Mouse (Mus musculus): ENCODE measurements around the gene Bmp8a.
"Not testable (repeated sequence)": the region's sequence is repeated elsewhere in the genome, so short reads cannot be mapped to it uniquely, and the experiment has no call there.

Bmp8a gene

GRCm38 (mm10) chr4:123331961-123332360 lies 11.1 kb downstream of the Bmp8a start:
- not testable (repeated sequence) for DNase-seq (ENCODE audit: low read depth, low spot score)

GRCm38 (mm10) chr4:123331326-123331725 lies 11.7 kb downstream of the Bmp8a start:
- DNase-seq (ENCODE audit: low read depth, low spot score), result no peak

GRCm38 (mm10) chr4:123328946-123329345 lies 14.1 kb downstream of the Bmp8a start:
- DNase-seq (ENCODE audit: low read depth, low spot score), result no peak

- no peak for DNase-seq (ENCODE audit: low read depth, low spot score)
Observed at GRCm38 (mm10) chr4:123327630-123328029, 15.4 kb downstream of the Bmp8a start.

GRCm38 (mm10) chr4:123326087-123326486 lies 17.0 kb downstream of the Bmp8a start:
- no peak for DNase-seq (ENCODE audit: low read depth, low spot score)

- DNase-seq (ENCODE audit: low read depth, low spot score), result no peak
Observed at GRCm38 (mm10) chr4:123323534-123323933, 19.5 kb downstream of the Bmp8a start, which contains the start of gene Oxct2a. TSS of gene Oxct2a (minus strand) at chr4:123323634.

GRCm38 (mm10) chr4:123322910-123323309 lies 20.1 kb downstream of the Bmp8a start:
- not testable (repeated sequence) for DNase-seq (ENCODE audit: low read depth, low spot score)

GRCm38 (mm10) chr4:123314497-123314896 lies 28.6 kb downstream of the Bmp8a start:
- DNase-seq (ENCODE audit: low read depth, low spot score), result no peak

GRCm38 (mm10) chr4:123313010-123313409 lies 30.0 kb downstream of the Bmp8a start:
- DNase-seq (ENCODE audit: low read depth, low spot score), result no peak

GRCm38 (mm10) chr4:123311845-123312244 lies 31.2 kb downstream of the Bmp8a start:
- DNase-seq (ENCODE audit: low read depth, low spot score), result no peak

GRCm38 (mm10) chr4:123308292-123308691 lies 34.8 kb downstream of the Bmp8a start:
- no peak for DNase-seq (ENCODE audit: low read depth, low spot score)

GRCm38 (mm10) chr4:123306999-123307398 lies 36.1 kb downstream of the Bmp8a start:
- no peak for DNase-seq (ENCODE audit: low read depth, low spot score)

- DNase-seq (ENCODE audit: low read depth, low spot score), result no peak
Observed at GRCm38 (mm10) chr4:123305789-123306188, 37.3 kb downstream of the Bmp8a start.

- DNase-seq (ENCODE audit: low read depth, low spot score), result no peak
Observed at GRCm38 (mm10) chr4:123298980-123299670, 43.9 kb downstream of the Bmp8a start.

GRCm38 (mm10) chr4:123298226-123298625 lies 44.8 kb downstream of the Bmp8a start:
- no peak for DNase-seq (ENCODE audit: low read depth, low spot score)

- no peak for DNase-seq (ENCODE audit: low read depth, low spot score)
Observed at GRCm38 (mm10) chr4:123297195-123297960, 45.7 kb downstream of the Bmp8a start.

GRCm38 (mm10) chr4:123296148-123296534 lies 46.9 kb downstream of the Bmp8a start:
- no peak for DNase-seq (ENCODE audit: low read depth, low spot score)

GRCm38 (mm10) chr4:123295516-123296147 lies 47.4 kb downstream of the Bmp8a start:
- no peak for DNase-seq (ENCODE audit: low read depth, low spot score)

- not testable (repeated sequence) for DNase-seq (ENCODE audit: low read depth, low spot score)
Observed at GRCm38 (mm10) chr4:123295026-123295425, 48.0 kb downstream of the Bmp8a start.

GRCm38 (mm10) chr4:123293661-123294443 lies 49.2 kb downstream of the Bmp8a start:
- DNase-seq (ENCODE audit: low read depth, low spot score), result no peak

GRCm38 (mm10) chr4:123292989-123293388 lies 50.1 kb downstream of the Bmp8a start:
- DNase-seq (ENCODE audit: low read depth, low spot score), result no peak

GRCm38 (mm10) chr4:123292390-123292789 lies 50.7 kb downstream of the Bmp8a start:
- no peak for DNase-seq (ENCODE audit: low read depth, low spot score)
